Mouse (Mus musculus) erythroblast, embryonic 14.5 days (primary cell): Measurements from ENCODE around the gene Smad9.

Experiments
- GATA1 ChIP-seq: IDR thresholded peaks from 2 replicates; pipeline ENCODE4 v1.6.1; 2012; ENCODE audit warnings: low read length, inconsistent platforms, mixed read lengths
- TAL1 ChIP-seq: IDR thresholded peaks from 3 replicates; pipeline ENCODE4 v1.6.1; 2012; ENCODE audit warnings: low read length, inconsistent platforms, mixed read lengths

GRCm38 (mm10) chr3:54797211-54797610 is 41.8 kb downstream of the Smad9 start:
- TF ChIP-seq GATA1 (no peak), TAL1 (no peak)
